Mouse (Mus musculus): ENCODE measurements at regions not wholly inside any gene's neighbourhood (a gene's known extent, or its start where the extent isn't known, plus 50 kb on each side); places are given as distances from the start of the nearest gene placed in this dataset.

DNA sequence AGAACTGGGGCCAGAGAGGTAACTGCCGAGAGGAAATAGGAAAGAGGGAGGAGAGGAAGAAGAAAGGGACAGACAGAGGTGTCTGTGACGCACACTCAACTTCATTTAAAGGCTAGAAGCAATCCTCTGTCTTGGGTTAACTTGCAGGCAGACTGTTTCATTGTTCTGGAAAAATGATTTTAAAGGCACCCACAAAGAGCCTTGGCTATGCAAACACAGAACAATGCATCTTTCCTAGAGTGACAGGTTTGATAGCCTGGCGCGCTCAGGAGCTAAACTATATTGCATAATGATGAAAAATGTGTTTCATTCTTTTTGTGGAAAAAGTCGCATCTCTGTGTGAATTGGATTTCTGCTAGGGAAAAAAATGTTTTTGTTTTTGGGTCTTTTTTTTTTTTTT is 84.2 kb upstream of the Ptgfrn start:
- TF ChIP-seq CTCF (IDR thresholded peaks at IDR 0.05; ENCODE audit: extremely low read depth, insufficient read depth, low read length) (no peak), POLR2A (IDR thresholded peaks at IDR 0.05; ENCODE audit: extremely low read depth, insufficient read depth, low read length) (no peak)
